Mouse (Mus musculus) layer of hippocampus, adult 6 months (tissue): ENCODE measurements around the gene Gm11237. TPM values are rescaled to one million over a fixed set of nuclear protein-coding genes. Genes with fewer than 3 reads are reported as not detected.

ENCODE experiments used
- long read RNA-seq, 2 experiments: library from polyadenylated mRNA; unstranded; transcript quantifications; one replicate each; pipeline ENCODE4 v2.0.0; 2019 to 2020
- polyA plus RNA-seq: library from polyadenylated mRNA; unstranded; fragments of <200 nt; fragmentation: Nextera tagmentation; gene quantifications from 2 replicates; pipeline ENCODE4 v1.2.3, GENCODE M21; 2021

Gene Gm11237
- polyA plus RNA-seq: not detected in 2 replicates
- long read RNA-seq, experiment 1: 0 reads
- long read RNA-seq, experiment 2: 0 reads

DNA sequence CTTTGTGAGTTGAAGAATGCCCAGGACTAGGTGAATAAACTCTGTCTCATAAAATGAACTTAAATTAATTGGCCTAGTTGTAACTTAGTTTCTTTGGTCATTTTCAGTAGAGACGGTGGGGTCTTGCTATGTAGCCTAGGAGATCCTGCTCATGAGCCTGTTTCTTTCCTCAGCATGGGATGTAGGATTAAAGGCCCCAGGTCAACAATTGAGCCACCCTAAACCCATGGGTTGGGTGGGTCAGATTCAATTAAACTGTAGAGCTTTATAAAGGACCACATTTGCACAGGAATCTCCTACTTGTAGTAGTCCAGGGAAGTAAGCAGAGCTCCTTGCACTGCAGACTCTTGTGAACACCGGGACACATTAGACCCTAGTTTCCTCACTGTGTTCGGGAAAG lies at the start of gene Gm11237:
Gm11237 (plus strand) TSS at position 301 of the 400 bp plus-strand sequence.

DNA sequence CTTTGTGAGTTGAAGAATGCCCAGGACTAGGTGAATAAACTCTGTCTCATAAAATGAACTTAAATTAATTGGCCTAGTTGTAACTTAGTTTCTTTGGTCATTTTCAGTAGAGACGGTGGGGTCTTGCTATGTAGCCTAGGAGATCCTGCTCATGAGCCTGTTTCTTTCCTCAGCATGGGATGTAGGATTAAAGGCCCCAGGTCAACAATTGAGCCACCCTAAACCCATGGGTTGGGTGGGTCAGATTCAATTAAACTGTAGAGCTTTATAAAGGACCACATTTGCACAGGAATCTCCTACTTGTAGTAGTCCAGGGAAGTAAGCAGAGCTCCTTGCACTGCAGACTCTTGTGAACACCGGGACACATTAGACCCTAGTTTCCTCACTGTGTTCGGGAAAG lies 15.2 kb upstream of the Gm11237 start, which contains the start of gene Gm11238:
Gm11238 (plus strand) TSS at position 301 of the 400 bp plus-strand sequence.

DNA sequence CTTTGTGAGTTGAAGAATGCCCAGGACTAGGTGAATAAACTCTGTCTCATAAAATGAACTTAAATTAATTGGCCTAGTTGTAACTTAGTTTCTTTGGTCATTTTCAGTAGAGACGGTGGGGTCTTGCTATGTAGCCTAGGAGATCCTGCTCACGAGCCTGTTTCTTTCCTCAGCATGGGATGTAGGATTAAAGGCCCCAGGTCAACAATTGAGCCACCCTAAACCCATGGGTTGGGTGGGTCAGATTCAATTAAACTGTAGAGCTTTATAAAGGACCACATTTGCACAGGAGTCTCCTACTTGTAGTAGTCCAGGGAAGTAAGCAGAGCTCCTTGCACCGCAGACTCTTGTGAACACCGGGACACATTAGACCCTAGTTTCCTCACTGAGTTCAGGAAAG lies 15.0 kb downstream of the Gm11237 start, which contains the start of gene Gm11236:
Gm11236 (plus strand) TSS at position 301 of the 400 bp plus-strand sequence.

DNA sequence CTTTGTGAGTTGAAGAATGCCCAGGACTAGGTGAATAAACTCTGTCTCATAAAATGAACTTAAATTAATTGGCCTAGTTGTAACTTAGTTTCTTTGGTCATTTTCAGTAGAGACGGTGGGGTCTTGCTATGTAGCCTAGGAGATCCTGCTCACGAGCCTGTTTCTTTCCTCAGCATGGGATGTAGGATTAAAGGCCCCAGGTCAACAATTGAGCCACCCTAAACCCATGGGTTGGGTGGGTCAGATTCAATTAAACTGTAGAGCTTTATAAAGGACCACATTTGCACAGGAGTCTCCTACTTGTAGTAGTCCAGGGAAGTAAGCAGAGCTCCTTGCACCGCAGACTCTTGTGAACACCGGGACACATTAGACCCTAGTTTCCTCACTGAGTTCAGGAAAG lies 45.3 kb downstream of the Gm11237 start, which contains the start of gene Gm11239:
Gm11239 (plus strand) TSS at position 301 of the 400 bp plus-strand sequence.

Other genes with a start within 250 kb of the Gm11237 start
- gene Gm11487, start 217.9 kb upstream of the Gm11237 start, polyA plus RNA-seq: not detected in 2 replicates
- not detected in 2 replicates for gene Gm11238, start 15.1 kb upstream of the Gm11237 start, polyA plus RNA-seq
- gene Gm11236, start 15.1 kb downstream of the Gm11237 start, polyA plus RNA-seq: not detected in 2 replicates
- not detected in 2 replicates for gene Gm11239, start 45.4 kb downstream of the Gm11237 start, polyA plus RNA-seq
- not detected in 2 replicates for gene Gm428, start 60.5 kb downstream of the Gm11237 start, polyA plus RNA-seq
- gene Rasef, start 168.0 kb downstream of the Gm11237 start, polyA plus RNA-seq: 0.05 TPM in 1 of 2 replicates, not detected in the other